Mouse (Mus musculus): Measurements from ENCODE around the gene Anxa6. TPM values are rescaled to one million over a fixed set of nuclear protein-coding genes. Genes with fewer than 3 reads are reported as not detected.

Anxa6 gene
- total and polyA plus RNA-seq, 3 experiments = 47.0 to 49.4 TPM; not detected in 1

- peaks cover 0 to 24% of the 10 kb centered on the region in 2 experiments; a peak in 2 of 4 replicates for H3K36me3 ChIP-seq (ENCODE audit: control insufficient read depth in 1 of 2, insufficient read depth in 2 of 2, low read length in 2 of 2)
- H3K9me3 ChIP-seq (replicated peaks; ENCODE audit: insufficient read depth, low read length) = no peaks in the 10 kb centered on the region
- peaks cover 9 to 31% of the 10 kb centered on the region in 2 experiments for H3K4me1 ChIP-seq (ENCODE audit: control insufficient read depth in 1 of 2, insufficient read depth in 2 of 2, low read length in 2 of 2)
- TF ChIP-seq JUND (IDR thresholded peaks at IDR 0.05; ENCODE audit: low read depth, low read length) (no peak), NELFE (IDR thresholded peaks at IDR 0.05; ENCODE audit: low read depth, low read length) (no peak), ZMIZ1 (IDR thresholded peaks at IDR 0.05; ENCODE audit: low read depth, low read length) (no peak), ZC3H11A (IDR thresholded peaks at IDR 0.05; ENCODE audit: low read depth, low read length) (no peak), MXI1 (IDR thresholded peaks at IDR 0.05; ENCODE audit: low read depth, low read length) (no peak), EP300 (IDR thresholded peaks at IDR 0.05; ENCODE audit: low read depth in 1 of 2, low read length in 2 of 2) (no peak)
- H3K4me3 ChIP-seq (ENCODE audit: control insufficient read depth in 1 of 2, insufficient read depth in 1 of 2, low read depth in 2 of 2, low read length in 2 of 2) = no peak overlapping the region
- peak; percentile 49 for DNase-seq (ENCODE audit: low read depth, low spot score)
- H3K27ac ChIP-seq (ENCODE audit: control insufficient read depth, low read depth, low read length) = no peak overlapping the region
- no peaks in the 10 kb centered on the region for H3K27me3 ChIP-seq (ENCODE audit: control insufficient read depth in 1 of 2, insufficient read depth in 2 of 2, low read length in 2 of 2)
- H3K9ac ChIP-seq (ENCODE audit: control insufficient read depth, low read depth, low read length, poor library complexity, severe bottlenecking) = no peak overlapping the region
- H3K79me2 ChIP-seq (ENCODE audit: control insufficient read depth, insufficient read depth, low read length, poor library complexity) = no peaks in the 10 kb centered on the region
Observed at GRCm38 (mm10) chr11:54975340-54975739, 57.9 kb downstream of the Anxa6 start.

GRCm38 (mm10) chr11:54974639-54975038 lies 58.6 kb downstream of the Anxa6 start:
- Histone ChIP-seq H3K9me3 (replicated peaks; ENCODE audit: insufficient read depth, low read length) (no peaks in the 10 kb centered on the region), H3K4me1 (ENCODE audit: control insufficient read depth in 1 of 2, insufficient read depth in 2 of 2, low read length in 2 of 2) (peaks cover 9 to 35% of the 10 kb centered on the region in 2 experiments), H3K9ac (ENCODE audit: control insufficient read depth, low read depth, low read length, poor library complexity, severe bottlenecking) (no peak overlapping the region), H3K79me2 (ENCODE audit: control insufficient read depth, insufficient read depth, low read length, poor library complexity) (no peaks in the 10 kb centered on the region), H3K27me3 (ENCODE audit: control insufficient read depth in 1 of 2, insufficient read depth in 2 of 2, low read length in 2 of 2) (no peaks in the 10 kb centered on the region), H3K36me3 (ENCODE audit: control insufficient read depth in 1 of 2, insufficient read depth in 2 of 2, low read length in 2 of 2) (peaks cover 0 to 24% of the 10 kb centered on the region in 2 experiments; a peak in 2 of 4 replicates), H3K27ac (ENCODE audit: control insufficient read depth, low read depth, low read length) (no peak overlapping the region), H3K4me3 (ENCODE audit: control insufficient read depth in 1 of 2, insufficient read depth in 1 of 2, low read depth in 2 of 2, low read length in 2 of 2) (no peak overlapping the region)
- DNase-seq (ENCODE audit: low read depth, low spot score) = no peak
- TF ChIP-seq NRF1 (IDR thresholded peaks at IDR 0.05; ENCODE audit: insufficient read depth, low read depth, low read length, poor library complexity, severe bottlenecking) = no peak
- TF ChIP-seq RCOR1 (IDR thresholded peaks at IDR 0.05; ENCODE audit: low read depth, low read length) = no peak
- TF ChIP-seq MAFK (IDR thresholded peaks at IDR 0.05; ENCODE audit: borderline replicate concordance, low read depth, low read length) = no peak
- no peak for TF ChIP-seq TCF12 (IDR thresholded peaks at IDR 0.05; ENCODE audit: low read depth, low read length)
- TF ChIP-seq MAZ (IDR thresholded peaks at IDR 0.05; ENCODE audit: low read depth, low read length) = no peak
- no peak for TF ChIP-seq RAD21 (IDR thresholded peaks at IDR 0.05; ENCODE audit: low read depth, low read length)
- TF ChIP-seq GABPA (IDR thresholded peaks at IDR 0.05; ENCODE audit: low read depth, low read length) = no peak
- TF ChIP-seq MEF2A (IDR thresholded peaks at IDR 0.05; ENCODE audit: extremely low read depth, insufficient replicate concordance, low read depth, low read length, poor library complexity, severe bottlenecking) = no peak
- TF ChIP-seq USF1 (IDR thresholded peaks at IDR 0.05; ENCODE audit: low read depth, low read length) = no peak
- TF ChIP-seq POLR2AphosphoS5 (IDR thresholded peaks at IDR 0.05; ENCODE audit: borderline replicate concordance, low read depth, low read length) = no peak
- TF ChIP-seq GATA1 (IDR thresholded peaks at IDR 0.05; ENCODE audit: low read depth, low read length) = no peak
- TF ChIP-seq CHD1 (IDR thresholded peaks at IDR 0.05; ENCODE audit: low read depth, low read length) = no peak
- TF ChIP-seq TBP (IDR thresholded peaks at IDR 0.05; ENCODE audit: low read depth, low read length) = no peak
- TF ChIP-seq JUND (IDR thresholded peaks at IDR 0.05; ENCODE audit: low read depth, low read length) = no peak
